Mouse (Mus musculus): ENCODE results near the gene Zdhhc20. TPM values are rescaled to one million over a fixed set of nuclear protein-coding genes. Genes with fewer than 3 reads are reported as not detected.
A peak's percentile ranks its signal among the peaks of the same experiment; 100 is the strongest.

Gene Zdhhc20
- 36.5 and 36.8 TPM in 2 replicates for polyA plus RNA-seq (2014; fragmentation: Nextera tagmentation; extraction: Ambion mirVana)

- peak within 1 kb of the TSS; percentile 90 for H3K27ac ChIP-seq
- peak within 1 kb of the TSS; percentile 95 for H3K4me3 ChIP-seq (replicated peaks; ENCODE audit: low read length)
- no peaks in the 10 kb centered on the region for H3K36me3 ChIP-seq (replicated peaks; ENCODE audit: control insufficient read depth, insufficient read depth)
- H3K27me3 ChIP-seq (ENCODE audit: control insufficient read depth, insufficient read depth, low read length) = no peaks in the 10 kb centered on the region
- peak; percentile 95 for DNase-seq (ENCODE audit: low spot score)
- H3K4me2 ChIP-seq (replicated peaks) = peak within 1 kb of the TSS; percentile 66
- peak; percentile 96 for ATAC-seq (ENCODE audit: low FRiP score)
- H3K4me1 ChIP-seq (replicated peaks; ENCODE audit: control insufficient read depth, insufficient read depth, low read length) = peaks cover 23% of the 10 kb centered on the region
- H3K9ac ChIP-seq = peak within 1 kb of the TSS; percentile 94
- H3K9me3 ChIP-seq (ENCODE audit: control insufficient read depth, low read length) = no peaks in the 10 kb centered on the region
- WGBS = 4% methylated on average over 59 of the region's 65 CpGs
Observed at GRCm38 (mm10) chr14:57890011-57890842, at the start of gene Zdhhc20. Gene Zdhhc20 (minus strand): TSS chr14:57890276.

- Histone ChIP-seq H3K9me3 (ENCODE audit: control insufficient read depth, low read length) (no peaks in the 10 kb centered on the region), H3K4me3 (replicated peaks; ENCODE audit: low read length) (no peak overlapping the region), H3K4me2 (replicated peaks) (no peak overlapping the region), H3K4me1 (replicated peaks; ENCODE audit: control insufficient read depth, insufficient read depth, low read length) (no peaks in the 10 kb centered on the region), H3K27me3 (ENCODE audit: control insufficient read depth, insufficient read depth, low read length) (no peaks in the 10 kb centered on the region), H3K9ac (no peak overlapping the region), H3K27ac (no peak overlapping the region), H3K36me3 (replicated peaks; ENCODE audit: control insufficient read depth, insufficient read depth) (peaks cover 21% of the 10 kb centered on the region)
- no peak for ATAC-seq (ENCODE audit: low FRiP score)
- no peak for DNase-seq (ENCODE audit: low spot score)
- WGBS = 92% methylated on average over 6 of the region's 6 CpGs
Observed at GRCm38 (mm10) chr14:57937297-57937696, 47.2 kb upstream of the Zdhhc20 start.

DNA sequence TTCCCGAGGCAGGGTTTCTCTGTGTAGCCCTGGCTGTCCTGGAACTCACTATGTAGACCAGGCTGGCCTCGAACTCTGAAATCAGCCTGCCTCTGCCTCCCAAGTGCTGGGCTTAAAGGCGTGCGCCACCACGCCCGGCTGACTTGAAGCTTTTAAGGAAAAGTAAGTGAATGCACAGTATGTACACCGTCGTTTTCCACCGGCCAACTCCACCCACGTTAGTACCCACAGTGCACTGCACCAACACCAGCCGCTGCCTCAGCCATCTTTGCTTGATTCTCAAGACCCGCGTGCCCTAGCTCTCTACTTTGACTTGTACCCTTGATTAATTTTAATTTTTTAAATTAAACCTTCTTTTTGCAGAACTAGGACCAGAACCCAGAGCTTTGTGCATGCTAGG is 44.6 kb upstream of the Zdhhc20 start:
- no peaks in the 10 kb centered on the region for H3K4me1 ChIP-seq (replicated peaks; ENCODE audit: control insufficient read depth, insufficient read depth, low read length)
- H3K27ac ChIP-seq = no peak overlapping the region
- no peak overlapping the region for H3K4me2 ChIP-seq (replicated peaks)
- no peaks in the 10 kb centered on the region for H3K9me3 ChIP-seq (ENCODE audit: control insufficient read depth, low read length)
- ATAC-seq (ENCODE audit: low FRiP score) (no peak), DNase-seq (ENCODE audit: low spot score) (no peak)
- H3K4me3 ChIP-seq (replicated peaks; ENCODE audit: low read length) = no peak overlapping the region
- WGBS = 98% methylated on average over 13 of the region's 13 CpGs
- H3K36me3 ChIP-seq (replicated peaks; ENCODE audit: control insufficient read depth, insufficient read depth) = peaks cover 19% of the 10 kb centered on the region
- no peaks in the 10 kb centered on the region for H3K27me3 ChIP-seq (ENCODE audit: control insufficient read depth, insufficient read depth, low read length)
- H3K9ac ChIP-seq = no peak overlapping the region

- H3K9ac ChIP-seq = no peak overlapping the region
- H3K4me1 ChIP-seq (replicated peaks; ENCODE audit: control insufficient read depth, insufficient read depth, low read length) = no peaks in the 10 kb centered on the region
- H3K36me3 ChIP-seq (replicated peaks; ENCODE audit: control insufficient read depth, insufficient read depth) = peaks cover 22% of the 10 kb centered on the region
- no peak overlapping the region for H3K27ac ChIP-seq
- H3K4me2 ChIP-seq (replicated peaks) = no peak overlapping the region
- 86% methylated on average over 7 of the region's 7 CpGs for WGBS
- DNase-seq (ENCODE audit: low spot score) (no peak), ATAC-seq (ENCODE audit: low FRiP score) (no peak)
- H3K4me3 ChIP-seq (replicated peaks; ENCODE audit: low read length) = no peak overlapping the region
- H3K27me3 ChIP-seq (ENCODE audit: control insufficient read depth, insufficient read depth, low read length) = no peaks in the 10 kb centered on the region
- H3K9me3 ChIP-seq (ENCODE audit: control insufficient read depth, low read length) = no peaks in the 10 kb centered on the region
Observed at GRCm38 (mm10) chr14:57933608-57934007, 43.5 kb upstream of the Zdhhc20 start.

DNA sequence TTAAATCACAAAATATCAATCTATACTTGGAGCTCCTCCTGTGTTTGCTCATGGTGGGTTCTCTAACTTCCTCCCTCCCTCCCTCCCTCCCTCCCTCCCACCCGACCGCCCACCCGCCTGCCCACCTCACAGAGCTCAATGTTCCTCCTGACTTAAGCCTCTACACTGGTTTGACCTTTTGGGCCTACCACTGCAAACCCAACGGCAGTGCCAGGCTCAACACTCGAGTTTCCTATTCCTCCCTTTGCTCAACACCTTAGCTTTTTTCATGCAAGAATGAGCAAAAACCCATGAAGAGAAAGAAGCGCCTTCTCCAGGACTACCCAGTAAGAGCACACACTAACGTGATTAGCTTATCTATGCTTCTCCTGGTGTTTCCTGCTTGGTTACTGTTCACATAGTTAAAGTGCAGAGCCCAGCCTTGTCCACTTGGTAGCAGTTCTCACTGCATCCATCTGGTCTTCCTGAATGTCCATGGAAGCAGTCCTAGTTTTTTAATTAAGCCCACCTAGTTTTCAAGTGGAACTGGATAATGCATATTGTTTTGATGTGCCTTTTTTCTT is 42.9 kb upstream of the Zdhhc20 start:
- DNase-seq (ENCODE audit: low spot score) (no peak), ATAC-seq (ENCODE audit: low FRiP score) (no peak)
- Histone ChIP-seq H3K27me3 (ENCODE audit: control insufficient read depth, insufficient read depth, low read length) (no peaks in the 10 kb centered on the region), H3K27ac (no peak overlapping the region), H3K4me1 (replicated peaks; ENCODE audit: control insufficient read depth, insufficient read depth, low read length) (no peaks in the 10 kb centered on the region), H3K9ac (no peak overlapping the region), H3K36me3 (replicated peaks; ENCODE audit: control insufficient read depth, insufficient read depth) (peaks cover 19% of the 10 kb centered on the region), H3K9me3 (ENCODE audit: control insufficient read depth, low read length) (no peaks in the 10 kb centered on the region), H3K4me3 (replicated peaks; ENCODE audit: low read length) (no peak overlapping the region), H3K4me2 (replicated peaks) (no peak overlapping the region)
- 72% methylated on average over 7 of the region's 7 CpGs for WGBS

GRCm38 (mm10) chr14:57921428-57922131 is 31.5 kb upstream of the Zdhhc20 start:
- H3K27ac ChIP-seq = peak overlapping the region; percentile 32
- H3K4me1 ChIP-seq (replicated peaks; ENCODE audit: control insufficient read depth, insufficient read depth, low read length) = 0 out of 2 replicates have a peak, but pooled peaks cover 6% of the 10 kb centered on the region
- H3K4me2 ChIP-seq (replicated peaks) = no peak overlapping the region
- peaks cover 61% of the 10 kb centered on the region for H3K36me3 ChIP-seq (replicated peaks; ENCODE audit: control insufficient read depth, insufficient read depth)
- H3K4me3 ChIP-seq (replicated peaks; ENCODE audit: low read length) = no peak overlapping the region
- H3K9me3 ChIP-seq (ENCODE audit: control insufficient read depth, low read length) = no peaks in the 10 kb centered on the region
- H3K27me3 ChIP-seq (ENCODE audit: control insufficient read depth, insufficient read depth, low read length) = no peaks in the 10 kb centered on the region
- peak; percentile 37; the same call in 1 of the 2 replicates for ATAC-seq (ENCODE audit: low FRiP score)
- no peak for DNase-seq (ENCODE audit: low spot score)
- WGBS = 27% methylated on average over 10 of the region's 10 CpGs
- 0 out of 2 replicates have a peak overlapping the region, but pooled peaks have one; percentile 34 for H3K9ac ChIP-seq

GRCm38 (mm10) chr14:57920568-57921310 is 30.7 kb upstream of the Zdhhc20 start:
- no peak overlapping the region for H3K4me3 ChIP-seq (replicated peaks; ENCODE audit: low read length)
- H3K4me1 ChIP-seq (replicated peaks; ENCODE audit: control insufficient read depth, insufficient read depth, low read length) = 0 out of 2 replicates have a peak, but pooled peaks cover 6% of the 10 kb centered on the region
- 0 out of 2 replicates have a peak overlapping the region, but pooled peaks have one; percentile 39 for H3K27ac ChIP-seq
- no peaks in the 10 kb centered on the region for H3K27me3 ChIP-seq (ENCODE audit: control insufficient read depth, insufficient read depth, low read length)
- ATAC-seq (ENCODE audit: low FRiP score) = no peak
- WGBS = 79% methylated on average over 18 of the region's 18 CpGs
- no peak overlapping the region for H3K9ac ChIP-seq
- H3K4me2 ChIP-seq (replicated peaks) = no peak overlapping the region
- DNase-seq (ENCODE audit: low spot score) = no peak
- H3K9me3 ChIP-seq (ENCODE audit: control insufficient read depth, low read length) = no peaks in the 10 kb centered on the region
- peaks cover 61% of the 10 kb centered on the region for H3K36me3 ChIP-seq (replicated peaks; ENCODE audit: control insufficient read depth, insufficient read depth)

GRCm38 (mm10) chr14:57919148-57919875 is 29.2 kb upstream of the Zdhhc20 start:
- no peak for DNase-seq (ENCODE audit: low spot score)
- H3K36me3 ChIP-seq (replicated peaks; ENCODE audit: control insufficient read depth, insufficient read depth) = peaks cover 61% of the 10 kb centered on the region
- WGBS = 96% methylated on average over 17 of the region's 17 CpGs
- no peak overlapping the region for H3K9ac ChIP-seq
- H3K27ac ChIP-seq = no peak overlapping the region
- no peak overlapping the region for H3K4me3 ChIP-seq (replicated peaks; ENCODE audit: low read length)
- 0 out of 2 replicates have a peak, but pooled peaks cover 6% of the 10 kb centered on the region for H3K4me1 ChIP-seq (replicated peaks; ENCODE audit: control insufficient read depth, insufficient read depth, low read length)
- H3K4me2 ChIP-seq (replicated peaks) = no peak overlapping the region
- H3K9me3 ChIP-seq (ENCODE audit: control insufficient read depth, low read length) = no peaks in the 10 kb centered on the region
- no peak for ATAC-seq (ENCODE audit: low FRiP score)
- no peaks in the 10 kb centered on the region for H3K27me3 ChIP-seq (ENCODE audit: control insufficient read depth, insufficient read depth, low read length)

All from hindbrain, embryonic 14.5 days (tissue).